Mouse (Mus musculus) adrenal gland, postnatal 14 days (tissue): ENCODE measurements around the gene Auts2. TPM values are rescaled to one million over a fixed set of nuclear protein-coding genes. Genes with fewer than 3 reads are reported as not detected.
A peak's percentile ranks its signal among the peaks of the same experiment; 100 is the strongest.

Experiments
- DNase-seq: peaks from one replicate; pipeline ENCODE4 v3.0.0; 2021; ENCODE audit warnings: mixed read lengths
- total RNA-seq: library from RNA; stranded (reverse); gene quantifications from 2 replicates; pipeline ENCODE4 v1.2.3, GENCODE M21; 2021

The Auts2 gene
- total RNA-seq, 1 experiment from 2014 or later, result 38.2 TPM

GRCm38 (mm10) chr5:131992268-131992667 is 550.9 kb downstream of the Auts2 start:
- no peak for DNase-seq

- DNase-seq, result no peak
These were observed 552.6 kb downstream of the Auts2 start for GRCm38 (mm10) chr5:131990532-131990931.

GRCm38 (mm10) chr5:131981451-131981850 is 561.7 kb downstream of the Auts2 start:
- no peak for DNase-seq

GRCm38 (mm10) chr5:131978939-131979338 is 564.2 kb downstream of the Auts2 start:
- DNase-seq, result no peak

GRCm38 (mm10) chr5:131977497-131977896 is 565.6 kb downstream of the Auts2 start:
- DNase-seq, result no peak

- peak; percentile 50 for DNase-seq
These were observed 571.2 kb downstream of the Auts2 start for GRCm38 (mm10) chr5:131971901-131972300.

- DNase-seq, result no peak
These were observed 577.6 kb downstream of the Auts2 start for GRCm38 (mm10) chr5:131965499-131965898.

- no peak for DNase-seq
These were observed 579.6 kb downstream of the Auts2 start for GRCm38 (mm10) chr5:131963565-131963964.

- DNase-seq, result no peak
These were observed 581.3 kb downstream of the Auts2 start for GRCm38 (mm10) chr5:131961859-131962258.

- DNase-seq, result no peak
These were observed 582.7 kb downstream of the Auts2 start for GRCm38 (mm10) chr5:131960432-131960831.

GRCm38 (mm10) chr5:131956998-131957397 is 586.1 kb downstream of the Auts2 start:
- DNase-seq, result no peak

GRCm38 (mm10) chr5:131956090-131956489 is 587.1 kb downstream of the Auts2 start:
- no peak for DNase-seq

- no peak for DNase-seq
These were observed 587.7 kb downstream of the Auts2 start for GRCm38 (mm10) chr5:131955227-131956016.

- no peak for DNase-seq
These were observed 594.5 kb downstream of the Auts2 start for GRCm38 (mm10) chr5:131948571-131949151.

- no peak for DNase-seq
These were observed 596.3 kb downstream of the Auts2 start for GRCm38 (mm10) chr5:131946801-131947200.

GRCm38 (mm10) chr5:131944761-131945160 is 598.4 kb downstream of the Auts2 start:
- DNase-seq, result no peak

GRCm38 (mm10) chr5:131928696-131929095 is 614.4 kb downstream of the Auts2 start:
- DNase-seq, result no peak

GRCm38 (mm10) chr5:131922759-131923158 is 620.4 kb downstream of the Auts2 start:
- DNase-seq, result peak; percentile 14

- no peak for DNase-seq
These were observed 621.0 kb downstream of the Auts2 start for GRCm38 (mm10) chr5:131922118-131922517.

- no peak for DNase-seq
These were observed 623.0 kb downstream of the Auts2 start for GRCm38 (mm10) chr5:131919983-131920777.

GRCm38 (mm10) chr5:131916791-131917403 is 626.2 kb downstream of the Auts2 start:
- DNase-seq, result peak; percentile 27

GRCm38 (mm10) chr5:131913562-131913961 is 629.6 kb downstream of the Auts2 start:
- no peak for DNase-seq

GRCm38 (mm10) chr5:131912983-131913382 is 630.2 kb downstream of the Auts2 start:
- no peak for DNase-seq
